Mouse (Mus musculus) bone marrow, adult 2 months (tissue): ENCODE data around the gene Zscan10.

Experiments
- CTCF ChIP-seq: fragments of 200-500 bp; IDR thresholded peaks from 2 replicates; pipeline ENCODE4 v1.5.1; 2011; ENCODE audit warnings: low read length, control low read depth; ENCODE audit not compliant: control insufficient read depth, insufficient read depth
- POLR2A ChIP-seq: fragments of 200-500 bp; IDR thresholded peaks from 2 replicates; pipeline ENCODE4 v1.6.1; 2011; ENCODE audit warnings: low read depth, mild to moderate bottlenecking, control low read depth, low read length, borderline replicate concordance; ENCODE audit not compliant: control insufficient read depth

GRCm38 (mm10) chr17:23630195-23631020 lies 29.8 kb downstream of the Zscan10 start:
- TF ChIP-seq CTCF = peak; percentile 85; the same call in 1 of the 2 replicates
- TF ChIP-seq POLR2A = no peak
